Mouse (Mus musculus): ENCODE results near the gene 1700018B08Rik. TPM values are rescaled to one million over a fixed set of nuclear protein-coding genes. Genes with fewer than 3 reads are reported as not detected.

1700018B08Rik gene
- total RNA-seq (2015) (not detected in 2 replicates), total RNA-seq (2017) (not detected in 2 replicates)

- no peak for ATAC-seq (replicated peaks; ENCODE audit: poor library complexity)
These were observed at the start of gene 1700018B08Rik for GRCm38 (mm10) chr8:121544276-121544785. Gene 1700018B08Rik (minus strand): TSS chr8:121544320.

DNA sequence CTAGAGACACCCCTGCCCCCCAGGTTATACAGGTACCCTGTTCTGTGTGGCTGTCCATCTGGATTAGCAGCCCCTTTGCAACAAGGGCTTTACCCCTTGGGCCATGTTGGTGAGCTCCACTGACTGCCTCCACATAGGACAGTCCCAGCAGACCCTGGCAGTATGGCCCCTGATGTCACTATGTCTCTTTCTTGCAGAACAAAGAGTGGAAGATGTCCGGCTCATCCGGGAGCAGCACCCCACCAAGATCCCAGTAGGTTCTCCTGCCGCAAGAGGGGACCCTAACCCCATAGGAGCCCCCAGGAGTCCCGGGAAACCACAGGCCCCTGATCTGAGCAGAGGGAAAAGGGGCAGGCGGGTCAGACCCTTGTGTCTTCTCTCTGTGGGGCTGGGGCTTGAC is 49.2 kb upstream of the 1700018B08Rik start:
- no peak for ATAC-seq (replicated peaks; ENCODE audit: poor library complexity)

- ATAC-seq (replicated peaks; ENCODE audit: poor library complexity) = peak; percentile 66
These were observed 47.3 kb upstream of the 1700018B08Rik start for GRCm38 (mm10) chr8:121591178-121592066.

DNA sequence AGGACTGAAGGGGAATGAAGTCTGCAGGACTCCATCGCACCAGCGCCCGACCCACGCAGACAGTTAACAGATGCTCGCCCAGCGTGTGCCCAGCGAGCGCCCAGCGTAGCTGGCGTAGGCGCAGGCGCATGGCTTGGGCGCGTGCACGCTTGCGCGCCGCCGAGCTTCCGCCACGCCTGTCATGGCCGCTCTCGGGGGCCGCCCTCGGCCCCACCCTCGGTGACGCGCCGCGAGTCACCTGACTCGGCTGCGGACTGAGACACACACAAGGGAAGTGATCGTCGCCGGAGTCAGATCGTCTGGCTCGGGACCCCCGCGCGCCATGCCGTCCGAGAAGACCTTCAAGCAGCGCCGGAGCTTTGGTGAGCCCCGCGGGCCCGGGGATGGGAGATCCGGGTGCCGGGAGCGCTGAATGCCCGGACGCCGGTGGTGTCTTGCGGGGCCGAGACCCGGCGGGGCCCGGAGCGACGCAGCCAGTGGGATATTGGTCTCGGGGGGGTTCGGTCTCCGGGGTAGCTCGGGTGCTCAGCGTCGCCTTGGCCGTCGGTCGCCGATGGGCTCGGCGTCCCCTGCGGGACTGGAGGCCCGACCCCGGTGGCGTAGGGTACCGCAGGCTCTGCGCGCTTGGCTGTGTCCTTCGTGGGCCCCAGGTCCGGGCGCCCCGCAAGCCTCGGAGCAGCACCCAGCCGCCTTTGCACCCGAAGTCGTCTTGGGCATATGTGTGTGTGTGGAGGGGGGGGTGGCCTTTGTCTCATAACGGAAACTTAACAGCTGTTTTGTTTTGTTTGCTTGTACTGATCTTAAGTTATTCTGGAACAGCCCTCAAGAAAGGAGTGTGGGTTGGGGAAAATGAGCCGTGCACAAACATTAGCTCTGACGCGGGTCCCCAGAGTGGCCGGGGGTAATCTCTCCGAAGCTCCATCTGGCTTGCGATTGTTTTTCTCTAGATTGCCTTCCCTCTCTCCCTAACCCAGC is 46.4 kb upstream of the 1700018B08Rik start, which contains the start of gene Map1lc3b:
Gene Map1lc3b (plus strand): TSS at position 159 of the 975 bp plus-strand sequence.
- peak; percentile 67 for ATAC-seq (replicated peaks; ENCODE audit: poor library complexity)

DNA sequence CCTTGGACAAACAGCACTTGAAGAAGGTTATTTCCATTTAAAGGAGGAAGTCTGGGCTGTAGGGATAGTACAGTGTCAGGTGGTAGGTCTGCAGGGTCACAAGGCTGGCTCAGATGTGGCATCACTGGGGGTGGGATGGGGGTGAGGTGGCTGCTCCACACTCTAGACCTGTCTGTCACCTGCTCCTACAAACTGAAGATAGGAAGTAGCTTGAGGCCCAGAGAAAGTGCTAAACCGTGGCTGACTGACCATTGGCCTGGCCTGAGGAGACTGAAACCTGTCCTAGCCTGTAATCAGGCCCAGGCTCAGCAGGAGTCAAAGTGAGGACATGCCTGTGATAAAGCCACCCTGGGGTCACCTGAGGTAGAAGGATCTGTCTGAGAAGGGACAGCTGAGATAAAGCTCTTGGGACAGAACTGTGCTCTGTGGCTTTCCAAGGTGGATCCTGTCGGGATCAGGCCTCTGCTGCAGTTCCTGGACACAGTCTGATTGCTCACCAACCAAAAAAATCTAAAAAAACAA is 45.1 kb upstream of the 1700018B08Rik start:
- ATAC-seq (replicated peaks; ENCODE audit: poor library complexity) = no peak

DNA sequence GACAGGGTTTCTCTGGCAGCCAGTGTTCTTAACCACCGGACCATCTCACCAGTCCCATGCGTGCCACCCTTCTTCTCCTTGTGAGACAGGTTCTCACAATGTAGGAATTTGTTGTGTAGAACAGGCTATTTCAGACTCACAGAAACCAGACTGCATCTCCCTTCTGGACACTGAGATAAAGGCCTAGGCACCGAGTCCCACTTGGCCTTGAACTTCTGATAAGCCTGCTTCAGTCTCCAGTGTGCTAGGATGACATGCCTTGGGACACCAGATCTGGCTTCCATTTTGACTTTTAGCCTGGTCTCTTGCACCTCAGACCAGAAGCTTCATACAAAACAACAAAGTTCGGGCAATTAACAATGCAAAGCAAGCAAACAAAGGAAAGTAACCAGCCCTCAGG is 44.6 kb upstream of the 1700018B08Rik start:
- peak; percentile 22; the same call in 1 of the 2 replicates for ATAC-seq (replicated peaks; ENCODE audit: poor library complexity)

GRCm38 (mm10) chr8:121585159-121585825 is 41.2 kb upstream of the 1700018B08Rik start:
- ATAC-seq (replicated peaks; ENCODE audit: poor library complexity) = peak; percentile 84

GRCm38 (mm10) chr8:121584730-121585129 is 40.6 kb upstream of the 1700018B08Rik start:
- ATAC-seq (replicated peaks; ENCODE audit: poor library complexity) = no peak

DNA sequence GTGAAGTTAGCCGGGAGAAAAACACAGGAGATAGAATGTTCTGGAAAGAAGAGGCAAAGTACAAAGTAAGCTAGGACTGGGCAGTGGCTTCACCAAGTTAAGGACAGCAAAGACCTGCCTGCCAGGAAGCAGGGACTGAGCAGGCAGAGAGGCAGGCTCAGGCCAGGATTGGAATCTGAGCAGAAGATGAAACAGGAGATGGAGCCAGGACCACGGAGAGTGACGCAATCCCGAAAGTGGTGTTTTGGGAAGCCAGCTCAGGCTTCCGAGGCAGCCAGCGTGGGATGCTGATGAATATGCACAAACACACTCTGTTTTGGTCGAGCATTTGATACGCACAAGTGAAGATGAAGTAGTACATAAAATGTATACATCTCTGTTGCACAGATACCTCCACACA is 39.5 kb upstream of the 1700018B08Rik start:
- ATAC-seq (replicated peaks; ENCODE audit: poor library complexity) = no peak

GRCm38 (mm10) chr8:121580465-121580864 is 36.3 kb upstream of the 1700018B08Rik start:
- ATAC-seq (replicated peaks; ENCODE audit: poor library complexity) = peak; percentile 8; the same call in 1 of the 2 replicates

DNA sequence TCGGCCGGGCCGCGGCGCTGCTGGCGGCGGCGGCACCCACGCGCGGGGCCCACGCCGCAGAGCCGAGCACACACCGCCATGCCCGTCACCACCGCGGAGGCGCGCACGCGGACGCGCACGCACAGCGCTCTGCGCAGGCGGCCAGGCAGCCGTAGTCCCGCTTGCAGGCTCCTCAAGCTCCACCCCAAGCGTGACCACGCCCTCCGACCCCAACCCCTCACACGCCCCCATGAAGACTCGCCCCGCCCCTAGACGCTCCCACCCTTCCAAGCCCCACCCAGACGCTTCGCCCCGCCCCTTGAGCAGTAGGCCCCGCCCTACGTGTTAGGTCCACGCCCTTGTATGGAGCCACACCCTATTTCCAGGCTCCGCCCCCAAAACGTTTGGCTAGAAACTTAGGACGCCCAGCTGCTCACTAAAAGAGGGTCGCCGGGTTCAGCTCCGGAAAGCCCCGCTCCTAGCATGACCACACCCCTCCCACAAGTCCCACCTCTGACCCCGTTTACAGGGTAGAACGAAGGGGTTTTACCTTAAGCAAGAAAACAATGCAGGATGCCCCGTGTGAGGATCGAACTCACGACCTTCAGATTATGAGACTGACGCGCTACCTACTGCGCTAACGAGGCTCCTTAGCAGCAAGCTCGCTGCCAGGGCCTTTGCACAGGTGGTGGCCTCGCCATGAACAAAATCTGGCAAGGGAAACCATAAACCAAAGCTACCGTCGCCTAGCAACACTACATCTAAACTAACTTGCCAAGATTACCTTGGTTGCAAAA is 34.7 kb upstream of the 1700018B08Rik start, which contains the start of gene Fbxo31:
Gene Fbxo31 (minus strand): TSS at position 131 of the 776 bp plus-strand sequence.
- peak; percentile 78 for ATAC-seq (replicated peaks; ENCODE audit: poor library complexity)

- peak; percentile 1 for ATAC-seq (replicated peaks; ENCODE audit: poor library complexity)
These were observed 33.9 kb upstream of the 1700018B08Rik start for GRCm38 (mm10) chr8:121577751-121578675.

DNA sequence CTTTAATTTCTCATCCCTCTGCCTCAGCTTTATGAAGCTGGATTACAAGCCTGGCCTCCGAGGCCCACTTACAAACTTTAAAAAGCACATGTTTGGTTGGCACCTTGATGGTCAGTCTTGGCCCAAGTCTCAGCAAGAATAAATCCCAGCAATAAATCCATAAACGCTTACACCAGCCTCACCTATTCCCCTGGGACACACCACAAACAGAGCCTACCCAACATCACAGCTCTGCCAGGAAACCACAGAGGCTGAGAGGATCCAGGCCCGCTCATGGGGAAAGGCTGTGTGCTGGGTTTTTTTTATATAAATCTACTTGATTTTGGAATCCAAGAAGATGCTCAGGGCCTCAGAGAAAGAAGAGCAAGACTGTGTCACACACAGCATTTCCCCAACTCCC is 31.5 kb upstream of the 1700018B08Rik start:
- no peak for ATAC-seq (replicated peaks; ENCODE audit: poor library complexity)

DNA sequence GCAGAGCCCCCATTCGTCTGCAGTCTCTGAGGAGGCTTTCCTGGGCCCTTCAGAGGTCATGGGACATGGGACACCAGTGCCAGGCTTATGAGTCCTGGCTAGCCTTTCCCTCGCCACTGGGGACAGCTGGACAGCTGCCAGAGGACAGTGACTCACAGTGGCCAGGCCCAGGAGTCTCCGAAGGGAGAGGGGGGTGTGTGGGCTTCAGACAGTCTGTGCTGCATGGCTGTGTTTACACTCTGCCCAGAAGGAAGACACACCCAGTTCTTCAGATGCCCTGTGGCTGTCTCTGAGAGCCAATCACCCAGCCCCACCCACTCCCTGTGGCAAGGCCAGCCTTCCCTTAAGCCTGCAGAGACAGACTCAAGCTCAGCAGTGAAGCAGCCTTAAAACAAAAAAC is 29.2 kb upstream of the 1700018B08Rik start:
- peak; percentile 62 for ATAC-seq (replicated peaks; ENCODE audit: poor library complexity)

DNA sequence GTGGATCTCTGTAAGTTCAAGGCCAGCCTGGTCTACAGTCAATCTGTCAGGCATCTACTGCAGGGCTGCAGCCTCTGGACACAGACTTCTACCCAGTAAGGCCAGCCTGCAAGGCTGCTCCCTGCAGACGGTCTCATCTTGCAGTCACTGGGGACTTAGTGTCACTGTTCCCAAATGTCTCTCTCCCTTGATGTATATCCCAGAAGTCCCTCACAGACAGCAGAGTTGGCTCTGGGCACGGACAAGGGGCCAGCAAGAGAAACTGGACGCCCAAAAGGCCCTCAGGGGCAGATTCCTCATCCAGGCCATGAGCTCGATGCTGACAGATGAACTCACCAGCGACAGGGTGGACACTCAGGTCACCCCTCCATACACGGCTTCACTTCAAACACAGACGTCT is 28.0 kb upstream of the 1700018B08Rik start:
- no peak for ATAC-seq (replicated peaks; ENCODE audit: poor library complexity)

DNA sequence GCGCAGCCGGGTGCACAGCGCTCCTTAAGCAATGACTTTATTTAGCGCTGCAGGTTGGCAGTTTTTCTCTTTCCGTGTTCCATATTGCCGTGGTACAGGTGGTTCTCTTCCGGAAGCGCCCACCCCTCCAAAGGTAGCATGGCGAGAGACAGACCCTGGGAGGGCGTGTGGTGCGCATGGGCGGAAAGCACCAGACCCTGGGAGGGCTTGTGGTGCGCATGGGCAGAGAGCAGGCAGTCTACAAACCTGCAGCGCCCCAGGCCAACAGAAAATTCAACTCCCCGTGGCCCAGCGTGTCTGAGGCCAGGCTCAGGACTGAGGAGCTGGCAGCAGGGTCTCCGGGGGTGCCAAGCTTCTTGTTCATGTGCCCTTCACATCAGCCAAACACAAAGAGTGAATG is 26.7 kb upstream of the 1700018B08Rik start:
- no peak for ATAC-seq (replicated peaks; ENCODE audit: poor library complexity)

DNA sequence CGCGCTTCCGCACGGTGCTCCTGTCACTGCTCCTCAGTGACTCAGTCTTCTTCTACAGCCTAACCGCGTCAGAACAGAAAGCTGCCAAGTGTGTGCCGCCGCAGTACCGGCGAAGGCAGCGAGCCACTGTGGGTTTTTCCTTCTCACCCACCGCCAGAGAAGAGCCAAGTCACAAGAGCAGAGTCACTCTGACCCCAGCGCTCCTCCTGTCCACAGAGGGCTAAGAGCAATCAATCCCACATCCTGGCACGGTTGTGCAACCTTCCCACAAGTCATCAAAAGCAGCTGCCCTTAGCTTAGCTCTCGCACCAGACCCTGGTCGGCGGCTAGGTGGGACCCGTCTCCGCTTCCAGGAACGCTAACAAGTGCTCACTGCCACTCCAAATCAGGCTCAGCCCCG is 26.2 kb upstream of the 1700018B08Rik start:
- peak; percentile 89 for ATAC-seq (replicated peaks; ENCODE audit: poor library complexity)

DNA sequence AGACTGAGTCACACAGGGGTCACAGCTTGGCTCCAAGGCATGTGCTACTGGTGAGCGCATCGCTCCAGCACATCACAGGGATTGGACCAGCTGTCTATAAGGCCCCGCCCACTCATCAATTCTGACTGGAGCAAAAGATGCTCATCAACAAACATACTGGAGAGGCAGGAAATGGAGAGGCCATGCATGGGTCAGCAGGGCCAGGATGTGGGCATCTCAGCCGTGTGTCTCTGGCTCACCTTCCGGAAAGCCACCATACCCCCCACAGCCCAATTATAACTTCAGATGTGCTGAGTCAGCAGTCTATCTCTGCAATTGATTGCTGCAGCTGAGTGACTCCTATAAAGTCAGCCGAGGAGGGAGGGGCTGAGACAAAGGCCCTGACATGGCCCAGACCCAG is 24.2 kb upstream of the 1700018B08Rik start:
- ATAC-seq (replicated peaks; ENCODE audit: poor library complexity) = no peak

Data from megakaryocyte progenitor cell, adult 5-6 weeks (primary cell).